Mouse (Mus musculus) megakaryocyte, embryonic 14.5 days (primary cell): ENCODE measurements around the gene Rap1gds1. TPM values are rescaled to one million over a fixed set of nuclear protein-coding genes. Genes with fewer than 3 reads are reported as not detected.
A peak's percentile ranks its signal among the peaks of the same experiment; 100 is the strongest.

Source experiments
- H3K27me3 ChIP-seq: replicated peaks from 2 replicates; pipeline ENCODE3; 2012; ENCODE audit warnings: inconsistent platforms
- H3K36me3 ChIP-seq: replicated peaks from 2 replicates; pipeline ENCODE3; 2012; ENCODE audit warnings: low read length, inconsistent platforms, mixed read lengths
- H3K4me1 ChIP-seq: 2 replicates; pipeline ENCODE4 v1.6.1; 2012; ENCODE audit warnings: inconsistent platforms
- H3K4me3 ChIP-seq: replicated peaks from 2 replicates; pipeline ENCODE3; 2012; ENCODE audit warnings: moderate library complexity, mild to moderate bottlenecking, inconsistent platforms
- H3K9me3 ChIP-seq: 2 replicates; pipeline ENCODE4 v1.6.1; 2012; ENCODE audit warnings: inconsistent platforms
- FLI1 ChIP-seq: IDR thresholded peaks from 2 replicates; pipeline ENCODE4 v1.6.1; 2012; ENCODE audit warnings: low read length, inconsistent platforms, mixed read lengths
- GATA1 ChIP-seq: IDR thresholded peaks from 3 replicates; pipeline ENCODE4 v1.6.1; 2012; ENCODE audit warnings: mixed read lengths, low read length, inconsistent platforms, borderline replicate concordance
- polyA plus RNA-seq: library from polyadenylated mRNA; stranded (reverse); fragments of >175 nt; gene quantifications from 2 replicates; pipeline ENCODE4 v1.2.3, GENCODE M21; 2012; ENCODE audit warnings: low replicate concordance; ENCODE audit not compliant: insufficient read depth

Gene Rap1gds1
- polyA plus RNA-seq = 5.4 and 5.7 TPM in 2 replicates

GRCm38 (mm10) chr3:139074484-139075211, at the start of gene Rap1gds1:
TSS of gene Rap1gds1 (minus strand) at chr3:139075201.
- H3K36me3 ChIP-seq = no peaks in the 10 kb centered on the region
- no peaks in the 10 kb centered on the region for H3K9me3 ChIP-seq
- H3K27me3 ChIP-seq = no peaks in the 10 kb centered on the region
- peaks cover 23% of the 10 kb centered on the region for H3K4me1 ChIP-seq
- TF ChIP-seq FLI1 = no peak
- no peak for TF ChIP-seq GATA1
- H3K4me3 ChIP-seq = peak within 1 kb of the TSS; percentile 99

- H3K27me3 ChIP-seq = peaks cover 2% of the 10 kb centered on the region
- no peaks in the 10 kb centered on the region for H3K36me3 ChIP-seq
- TF ChIP-seq GATA1 (no peak), FLI1 (no peak)
- no peaks in the 10 kb centered on the region for H3K9me3 ChIP-seq
- H3K4me3 ChIP-seq = no peak overlapping the region
- H3K4me1 ChIP-seq = no peaks in the 10 kb centered on the region
Measured at GRCm38 (mm10) chr3:139118446-139118845, 43.4 kb upstream of the Rap1gds1 start.

- Histone ChIP-seq H3K4me3 (no peak overlapping the region), H3K36me3 (no peaks in the 10 kb centered on the region), H3K27me3 (peaks cover 2% of the 10 kb centered on the region), H3K9me3 (peaks cover 5% of the 10 kb centered on the region; the same call in 1 of the 2 replicates), H3K4me1 (no peaks in the 10 kb centered on the region)
- TF ChIP-seq FLI1 (no peak), GATA1 (no peak)
Measured at GRCm38 (mm10) chr3:139116733-139117337, 41.8 kb upstream of the Rap1gds1 start.

- no peak overlapping the region for H3K4me3 ChIP-seq
- H3K4me1 ChIP-seq = no peaks in the 10 kb centered on the region
- no peaks in the 10 kb centered on the region for H3K36me3 ChIP-seq
- no peak for TF ChIP-seq FLI1
- no peak for TF ChIP-seq GATA1
- peaks cover 5% of the 10 kb centered on the region; the same call in 1 of the 2 replicates for H3K9me3 ChIP-seq
- H3K27me3 ChIP-seq = no peaks in the 10 kb centered on the region
Measured at GRCm38 (mm10) chr3:139112335-139112973, 37.5 kb upstream of the Rap1gds1 start.

- H3K4me3 ChIP-seq = no peak overlapping the region
- TF ChIP-seq FLI1 (no peak), GATA1 (no peak)
- no peaks in the 10 kb centered on the region for H3K4me1 ChIP-seq
- H3K36me3 ChIP-seq = no peaks in the 10 kb centered on the region
- peaks cover 5% of the 10 kb centered on the region; the same call in 1 of the 2 replicates for H3K9me3 ChIP-seq
- no peaks in the 10 kb centered on the region for H3K27me3 ChIP-seq
Measured at GRCm38 (mm10) chr3:139111877-139112276, 36.9 kb upstream of the Rap1gds1 start.

- no peaks in the 10 kb centered on the region for H3K27me3 ChIP-seq
- no peaks in the 10 kb centered on the region for H3K4me1 ChIP-seq
- no peaks in the 10 kb centered on the region for H3K36me3 ChIP-seq
- peaks cover 5% of the 10 kb centered on the region; the same call in 1 of the 2 replicates for H3K9me3 ChIP-seq
- H3K4me3 ChIP-seq = no peak overlapping the region
- TF ChIP-seq GATA1 (no peak), FLI1 (no peak)
Measured at GRCm38 (mm10) chr3:139108176-139108575, 33.2 kb upstream of the Rap1gds1 start.

GRCm38 (mm10) chr3:139103914-139104313, 28.9 kb upstream of the Rap1gds1 start:
- Histone ChIP-seq H3K9me3 (no peaks in the 10 kb centered on the region), H3K4me3 (no peak overlapping the region), H3K4me1 (no peaks in the 10 kb centered on the region), H3K27me3 (no peaks in the 10 kb centered on the region), H3K36me3 (no peaks in the 10 kb centered on the region)
- TF ChIP-seq FLI1 (no peak), GATA1 (no peak)

- Histone ChIP-seq H3K36me3 (no peaks in the 10 kb centered on the region), H3K4me1 (no peaks in the 10 kb centered on the region), H3K4me3 (no peak overlapping the region), H3K27me3 (no peaks in the 10 kb centered on the region), H3K9me3 (no peaks in the 10 kb centered on the region)
- TF ChIP-seq FLI1 (no peak), GATA1 (no peak)
Measured at GRCm38 (mm10) chr3:139103346-139103745, 28.3 kb upstream of the Rap1gds1 start.

- no peaks in the 10 kb centered on the region for H3K36me3 ChIP-seq
- no peak overlapping the region for H3K4me3 ChIP-seq
- no peaks in the 10 kb centered on the region for H3K9me3 ChIP-seq
- TF ChIP-seq GATA1 (no peak), FLI1 (no peak)
- no peaks in the 10 kb centered on the region for H3K4me1 ChIP-seq
- no peaks in the 10 kb centered on the region for H3K27me3 ChIP-seq
Measured at GRCm38 (mm10) chr3:139101941-139102340, 26.9 kb upstream of the Rap1gds1 start.

GRCm38 (mm10) chr3:139099284-139099683, 24.3 kb upstream of the Rap1gds1 start:
- H3K4me1 ChIP-seq = no peaks in the 10 kb centered on the region
- no peaks in the 10 kb centered on the region for H3K27me3 ChIP-seq
- TF ChIP-seq GATA1 (no peak), FLI1 (no peak)
- H3K9me3 ChIP-seq = no peaks in the 10 kb centered on the region
- H3K4me3 ChIP-seq = no peak overlapping the region
- no peaks in the 10 kb centered on the region for H3K36me3 ChIP-seq
